Mouse (Mus musculus) E14TG2a.4 (cell line): ENCODE measurements at regions not wholly inside any gene's neighbourhood (a gene's known extent, or its start where the extent isn't known, plus 50 kb on each side); places are given as distances from the start of the nearest gene placed in this dataset.

Experiments used
- CTCF ChIP-seq: conservative IDR thresholded peaks from 2 replicates; pipeline ENCODE4 v1.5.1; 2014; ENCODE audit warnings: low read length
- NANOG ChIP-seq: IDR thresholded peaks from 2 replicates; pipeline ENCODE4 v1.6.1; 2014; ENCODE audit warnings: borderline replicate concordance, low read length, mixed read lengths
- POU5F1 ChIP-seq: IDR thresholded peaks from 2 replicates; pipeline ENCODE4 v1.6.1; 2014; ENCODE audit warnings: low read length, borderline replicate concordance

DNA sequence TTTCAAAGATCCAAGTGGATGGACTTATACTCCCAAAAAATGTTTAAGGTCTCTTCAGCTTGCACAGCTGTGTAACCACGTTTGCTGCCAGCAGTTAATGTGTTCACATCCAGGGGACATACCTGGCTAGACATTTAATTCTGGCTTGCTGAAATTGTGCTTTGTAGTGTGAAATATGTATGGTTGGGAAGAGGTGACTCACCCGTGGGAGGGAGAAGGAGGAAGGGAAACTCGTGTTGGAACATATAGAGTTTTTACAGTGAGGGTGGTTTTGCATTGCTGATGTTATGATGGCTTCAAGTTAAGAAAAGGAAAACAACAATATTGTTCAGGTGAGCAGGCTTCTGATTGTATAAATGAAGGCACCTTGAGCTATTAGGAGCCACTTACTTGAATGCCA, 916.4 kb downstream of the Pcdh18 start:
- no peak for TF ChIP-seq CTCF
- no peak for TF ChIP-seq NANOG
- TF ChIP-seq POU5F1 = no peak
